Comparison of ENCODE assay signal across 16 mouse cellular contexts in the genomic region with DNA sequence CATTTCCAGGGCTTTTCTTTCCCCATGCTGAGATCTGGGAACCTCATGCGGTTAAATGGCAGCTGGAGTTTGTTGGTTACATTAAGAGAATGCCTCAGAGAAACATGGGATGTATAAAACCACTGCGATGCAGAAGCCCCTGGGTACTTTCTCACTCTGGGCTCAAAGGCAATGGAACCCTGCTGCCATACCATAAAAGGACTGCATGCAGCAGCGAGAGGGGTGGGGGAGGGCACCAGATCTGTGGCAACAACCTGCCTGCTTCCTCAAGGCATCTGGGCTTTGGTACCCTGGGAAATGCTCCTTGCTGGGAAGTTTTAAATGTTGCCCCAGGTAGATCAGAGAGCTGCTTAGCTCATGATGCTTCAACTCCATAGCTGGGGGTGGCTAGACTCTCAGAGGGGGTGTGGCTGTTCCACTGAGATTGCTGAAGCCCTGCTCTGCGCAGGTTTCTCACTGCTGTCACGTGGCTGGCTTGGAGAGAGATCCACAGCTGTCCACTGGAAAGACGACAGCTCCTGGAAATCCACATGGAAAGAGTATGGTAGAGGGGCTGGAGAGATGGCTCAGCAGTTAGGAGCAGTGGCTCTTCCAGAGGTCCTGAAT.
A peak's percentile ranks its signal among the peaks of the same experiment; 100 is the strongest.
DNase-seq lines count a peak whose midpoint lies in the region; ATAC-seq and TF ChIP-seq lines count a peak whose summit lies in the region.
"Had no signal": no experiment of that assay in that cellular context is flagged by ENCODE, and none has a peak within 500 bp of the region (broad histone marks: within the 10 kb centered on the region; RNA-seq: fewer than 3 reads in every experiment).

No protein-coding gene starts in this region.

- ATAC-seq in forebrain, embryonic 14.5 days = no peak
- no peak for ATAC-seq in forebrain, embryonic 11.5 days (replicated peaks; ENCODE audit: low FRiP score)
- ATAC-seq in stomach, embryonic 14.5 days (ENCODE audit: insufficient number of reproducible peaks, insufficient read depth, low FRiP score, low read depth) = no peak
- no peak for ATAC-seq in stomach, postnatal 0 days (ENCODE audit: low FRiP score, low TSS enrichment)
- no peak for ATAC-seq in lung, postnatal 0 days

- TF ChIP-seq POLR2A in lung, adult 2 months (IDR thresholded peaks at IDR 0.05; ENCODE audit: borderline replicate concordance, extremely low read depth, low read depth, low read length) = no peak

- no peak overlapping the region for H3K4me3 ChIP-seq in forebrain, embryonic 14.5 days (ENCODE audit: low read depth, low read length)
- H3K4me3 ChIP-seq in forebrain, embryonic 11.5 days (ENCODE audit: low read depth, low read length) = no peak overlapping the region
- H3K4me3 ChIP-seq in stomach, embryonic 14.5 days (ENCODE audit: low read depth, low read length) = no peak overlapping the region
- H3K4me3 ChIP-seq in stomach, postnatal 0 days (ENCODE audit: low read depth, low read length) = no peak overlapping the region
- H3K4me3 ChIP-seq in lung, postnatal 0 days (ENCODE audit: low read depth, low read length) = no peak overlapping the region
- H3K4me3 ChIP-seq in lung, adult 2 months (replicated peaks; ENCODE audit: extremely low read depth, low read depth, low read length) = no peak overlapping the region
- H3K4me3 ChIP-seq: gastrocnemius, adult 2 months had no signal

- H3K4me2 ChIP-seq in forebrain, embryonic 14.5 days (ENCODE audit: low read length) = no peak overlapping the region
- no peak overlapping the region for H3K4me2 ChIP-seq in forebrain, embryonic 11.5 days (ENCODE audit: low read depth, low read length, severe bottlenecking)
- H3K4me2 ChIP-seq in stomach, embryonic 14.5 days (replicated peaks; ENCODE audit: low read depth, low read length) = no peak overlapping the region
- no peak overlapping the region for H3K4me2 ChIP-seq in stomach, postnatal 0 days (replicated peaks; ENCODE audit: low read depth)
- no peak overlapping the region for H3K4me2 ChIP-seq in lung, postnatal 0 days (replicated peaks; ENCODE audit: low read depth, low read length)

- H3K9me3 ChIP-seq in forebrain, embryonic 14.5 days (replicated peaks; ENCODE audit: control insufficient read depth, low read length) = no peaks in the 10 kb centered on the region
- no peaks in the 10 kb centered on the region for H3K9me3 ChIP-seq in forebrain, embryonic 11.5 days (ENCODE audit: control insufficient read depth, low read length)
- H3K9me3 ChIP-seq in stomach, embryonic 14.5 days (ENCODE audit: control insufficient read depth, low read depth, low read length) = no peaks in the 10 kb centered on the region
- no peaks in the 10 kb centered on the region for H3K9me3 ChIP-seq in stomach, postnatal 0 days (ENCODE audit: control insufficient read depth, low read length)
- H3K9me3 ChIP-seq in lung, postnatal 0 days (ENCODE audit: low read length) = no peaks in the 10 kb centered on the region

- WGBS in forebrain, embryonic 14.5 days = 17% methylated on average over 6 of the region's 6 CpGs
- 23% methylated on average over 6 of the region's 6 CpGs for WGBS in forebrain, embryonic 11.5 days
- WGBS in stomach, embryonic 14.5 days = 23% methylated on average over 6 of the region's 6 CpGs
- WGBS in stomach, postnatal 0 days = 23% methylated on average over 6 of the region's 6 CpGs
- 30% methylated on average over 6 of the region's 6 CpGs for WGBS in lung, postnatal 0 days
- 23% methylated on average over 6 of the region's 6 CpGs for whole genome bisulfite sequencing in lung, adult 2 months

- H3K27me3 ChIP-seq in forebrain, embryonic 14.5 days (replicated peaks; ENCODE audit: control insufficient read depth, insufficient read depth, low read length) = no peaks in the 10 kb centered on the region
- H3K27me3 ChIP-seq in forebrain, embryonic 11.5 days (ENCODE audit: control insufficient read depth, insufficient read depth, low read length) = no peaks in the 10 kb centered on the region
- no peaks in the 10 kb centered on the region for H3K27me3 ChIP-seq in stomach, embryonic 14.5 days (ENCODE audit: control insufficient read depth, insufficient read depth, low read length)
- H3K27me3 ChIP-seq in stomach, postnatal 0 days (ENCODE audit: control insufficient read depth, insufficient read depth, low read length) = no peaks in the 10 kb centered on the region
- no peaks in the 10 kb centered on the region for H3K27me3 ChIP-seq in lung, postnatal 0 days (replicated peaks; ENCODE audit: insufficient read depth, low read length)

- no peak overlapping the region for H3K9ac ChIP-seq in forebrain, embryonic 14.5 days (ENCODE audit: low read length)
- no peak overlapping the region for H3K9ac ChIP-seq in forebrain, embryonic 11.5 days (ENCODE audit: low read length)
- no peak overlapping the region for H3K9ac ChIP-seq in stomach, embryonic 14.5 days (replicated peaks; ENCODE audit: low read depth, low read length)
- no peak overlapping the region for H3K9ac ChIP-seq in stomach, postnatal 0 days (ENCODE audit: low read length)
- no peak overlapping the region for H3K9ac ChIP-seq in lung, postnatal 0 days (replicated peaks; ENCODE audit: low read depth)
- H3K9ac ChIP-seq: liver, embryonic 14.5 days had no signal

- no peak for TF ChIP-seq EP300 in stomach, postnatal 0 days (optimal IDR thresholded peaks at IDR 0.05)
- TF ChIP-seq EP300 in lung, postnatal 0 days (IDR thresholded peaks at IDR 0.05) = no peak

- peak; percentile 15 for DNase-seq in forebrain, embryonic 14.5 days (ENCODE audit: low spot score)
- no peak for DNase-seq in forebrain, embryonic 11.5 days (ENCODE audit: low spot score)
- DNase-seq in stomach, postnatal 0 days (ENCODE audit: low spot score) = no peak
- peak; percentile 20 for DNase-seq in neural tube, embryonic 10.5 days (ENCODE audit: extremely low spot score, low spot score)
- no peak for DNase-seq in layer of hippocampus, postnatal 36 days
- DNase-seq in lung, postnatal 0 days (ENCODE audit: low spot score) = no peak
- no peak for DNase-seq in lung, adult 2 months
- DNase-seq: cerebellum, postnatal 10 days; gastrocnemius, adult 2 months; kidney, adult 11 months; kidney, postnatal 4 days; right cerebral cortex, postnatal 4 days had no signal

- H3K27ac ChIP-seq in forebrain, embryonic 14.5 days (ENCODE audit: low read depth, low read length) = no peak overlapping the region
- no peak overlapping the region for H3K27ac ChIP-seq in forebrain, embryonic 11.5 days (ENCODE audit: low read depth, low read length)
- H3K27ac ChIP-seq in stomach, embryonic 14.5 days (ENCODE audit: low read length) = 0 out of 2 replicates have a peak overlapping the region, but pooled peaks have one; percentile 39
- H3K27ac ChIP-seq in stomach, postnatal 0 days (replicated peaks) = no peak overlapping the region
- no peak overlapping the region for H3K27ac ChIP-seq in lung, postnatal 0 days (ENCODE audit: low read length)
- H3K27ac ChIP-seq: gastrocnemius, adult 2 months; liver, embryonic 14.5 days; macrophage had no signal

- H3K36me3 ChIP-seq in forebrain, embryonic 14.5 days (ENCODE audit: control insufficient read depth, insufficient read depth, low read length) = no peaks in the 10 kb centered on the region
- H3K36me3 ChIP-seq in forebrain, embryonic 11.5 days (ENCODE audit: control insufficient read depth, insufficient read depth, low read length) = no peaks in the 10 kb centered on the region
- no peaks in the 10 kb centered on the region for H3K36me3 ChIP-seq in stomach, embryonic 14.5 days (ENCODE audit: control insufficient read depth, insufficient read depth, low read length)
- no peaks in the 10 kb centered on the region for H3K36me3 ChIP-seq in stomach, postnatal 0 days (ENCODE audit: control insufficient read depth, insufficient read depth, low read length)
- H3K36me3 ChIP-seq in lung, postnatal 0 days (ENCODE audit: insufficient read depth, low read length) = no peaks in the 10 kb centered on the region
- H3K36me3 ChIP-seq: G1E had no signal

- no peak for TF ChIP-seq CTCF in stomach, postnatal 0 days (IDR thresholded peaks at IDR 0.05; ENCODE audit: low read depth)
- no peak for TF ChIP-seq CTCF in lung, postnatal 0 days (IDR thresholded peaks at IDR 0.05)
- no peak for TF ChIP-seq CTCF in lung, adult 2 months (IDR thresholded peaks at IDR 0.05; ENCODE audit: insufficient read depth, low read length)

- 0 out of 2 replicates have a peak, but pooled peaks cover 2% of the 10 kb centered on the region for H3K4me1 ChIP-seq in forebrain, embryonic 14.5 days (ENCODE audit: control insufficient read depth, insufficient read depth, low read length)
- peaks cover 5% of the 10 kb centered on the region; the same call in 1 of the 2 replicates for H3K4me1 ChIP-seq in forebrain, embryonic 11.5 days (replicated peaks; ENCODE audit: control insufficient read depth, insufficient read depth, low read length)
- H3K4me1 ChIP-seq in stomach, embryonic 14.5 days (ENCODE audit: control insufficient read depth, insufficient read depth, low read length) = 0 out of 2 replicates have a peak, but pooled peaks cover 6% of the 10 kb centered on the region
- no peaks in the 10 kb centered on the region for H3K4me1 ChIP-seq in stomach, postnatal 0 days (replicated peaks; ENCODE audit: control insufficient read depth, insufficient read depth)
- H3K4me1 ChIP-seq in lung, postnatal 0 days (ENCODE audit: insufficient read depth, low read depth, low read length) = no peaks in the 10 kb centered on the region
- H3K4me1 ChIP-seq in lung, adult 2 months (ENCODE audit: control insufficient read depth, insufficient read depth, low read length) = no peaks in the 10 kb centered on the region

Comparison
In these comparisons a context has a peak if more than half of its experiments do, and no peak if none do; other contexts are left out.
1. DNase-seq: peak in forebrain, embryonic 14.5 days (single experiment) and neural tube, embryonic 10.5 days (single experiment); none in forebrain, embryonic 11.5 days (single experiment), stomach, postnatal 0 days (single experiment), layer of hippocampus, postnatal 36 days (0 of 2), lung, postnatal 0 days (single experiment) and lung, adult 2 months (single experiment).